Mouse (Mus musculus): ENCODE data around the gene Prss12.

DNA sequence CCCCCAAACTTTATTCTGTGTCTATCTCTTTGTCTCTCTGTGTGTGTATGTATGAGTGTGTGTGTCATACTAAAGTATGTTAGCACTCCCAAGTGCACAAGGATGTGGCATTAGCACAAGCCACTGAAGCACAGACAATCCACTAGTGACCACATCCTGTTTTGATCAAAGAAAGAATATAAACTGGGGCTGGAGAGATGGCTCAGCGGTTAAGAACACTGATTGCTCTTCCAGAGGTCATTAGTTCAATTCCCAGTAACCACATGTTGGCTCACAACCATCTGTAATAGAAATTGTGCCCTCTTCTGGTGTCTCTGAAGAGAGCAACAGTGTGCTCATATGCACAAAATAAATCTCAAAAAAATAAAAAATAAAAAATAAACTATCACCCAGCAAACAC, 12.8 kb downstream of the Prss12 start:
- TF ChIP-seq POLR2A (IDR thresholded peaks at IDR 0.05; ENCODE audit: extremely low read depth, insufficient read depth, low read length) (no peak), CTCF (IDR thresholded peaks at IDR 0.05; ENCODE audit: extremely low read depth, insufficient read depth, low read length) (no peak)

Data from cortical plate, adult 2 months (tissue).